8 mouse cellular contexts compared by ENCODE assay signal in the genomic region with DNA sequence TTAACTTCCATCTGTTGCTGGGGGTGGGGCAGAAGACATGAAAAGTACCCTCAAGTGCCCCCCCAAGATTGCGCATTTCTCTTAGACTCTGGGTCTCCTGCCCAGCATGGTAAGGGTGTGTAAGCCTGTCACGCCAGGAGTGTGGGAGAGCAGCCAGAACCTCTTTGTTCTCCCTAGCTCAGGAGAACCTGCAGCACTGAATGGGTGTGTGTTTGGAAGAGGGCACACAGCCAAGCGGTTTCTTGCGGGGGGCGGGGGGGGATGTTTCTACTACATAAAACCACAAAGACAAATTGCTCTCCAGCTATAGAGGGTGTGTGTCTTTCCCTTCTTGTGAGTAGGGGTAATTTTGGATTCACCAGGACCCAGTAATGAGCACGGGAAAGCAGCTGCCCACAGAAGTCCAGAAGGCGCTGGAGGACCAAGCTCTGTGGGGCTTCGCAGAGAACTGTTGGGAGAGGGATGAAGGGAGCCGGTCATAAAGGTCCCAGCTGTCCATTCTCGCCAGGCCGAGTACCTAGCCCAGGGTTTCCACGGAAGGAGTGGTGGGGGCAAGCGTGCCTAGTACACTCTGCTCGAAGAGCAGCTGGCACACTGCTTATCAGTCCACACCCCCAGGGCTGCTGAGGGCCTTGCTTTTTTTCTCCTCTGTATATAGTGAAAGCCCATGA. TPM values are rescaled to one million over a fixed set of nuclear protein-coding genes. Genes with fewer than 3 reads are reported as not detected.
DNase-seq lines count a peak whose midpoint lies in the region; ATAC-seq lines count a peak whose summit lies in the region.
"Had no signal": no experiment of that assay in that cellular context is flagged by ENCODE, and none has a peak within 500 bp of the region (broad histone marks: within the 10 kb centered on the region; RNA-seq: fewer than 3 reads in every experiment).

No protein-coding gene starts in this region.

- peak; percentile 45 for DNase-seq in right cerebral cortex, postnatal 14 days
- DNase-seq in right cerebral cortex, postnatal 36 days (ENCODE audit: low spot score in 2 of 2), result no peak
- DNase-seq in forebrain, embryonic 11.5 days (ENCODE audit: low spot score), result no peak

- H3K9ac ChIP-seq in forebrain, embryonic 11.5 days (ENCODE audit: low read length), result no peak overlapping the region
- no peak overlapping the region for H3K9ac ChIP-seq in hindbrain, embryonic 12.5 days
- peak overlapping the region; percentile 51 for H3K9ac ChIP-seq in lung, embryonic 16.5 days (ENCODE audit: low read length)
- no peak overlapping the region for H3K9ac ChIP-seq in stomach, embryonic 14.5 days (replicated peaks; ENCODE audit: low read depth, low read length)

- peaks cover 25% of the 10 kb centered on the region for H3K4me1 ChIP-seq in forebrain, embryonic 11.5 days (replicated peaks; ENCODE audit: control insufficient read depth, insufficient read depth, low read length)
- peaks cover 78% of the 10 kb centered on the region for H3K4me1 ChIP-seq in hindbrain, embryonic 12.5 days
- peaks cover 66% of the 10 kb centered on the region for H3K4me1 ChIP-seq in lung, embryonic 16.5 days (replicated peaks; ENCODE audit: control insufficient read depth, insufficient read depth, low read length)
- peaks cover 70% of the 10 kb centered on the region for H3K4me1 ChIP-seq in stomach, embryonic 14.5 days (ENCODE audit: control insufficient read depth, insufficient read depth, low read length)

- H3K36me3 ChIP-seq in forebrain, embryonic 11.5 days (ENCODE audit: control insufficient read depth, insufficient read depth, low read length), result no peaks in the 10 kb centered on the region
- H3K36me3 ChIP-seq in hindbrain, embryonic 12.5 days, result no peaks in the 10 kb centered on the region
- no peaks in the 10 kb centered on the region for H3K36me3 ChIP-seq in lung, embryonic 16.5 days (ENCODE audit: control insufficient read depth, insufficient read depth, low read length)
- H3K36me3 ChIP-seq in stomach, embryonic 14.5 days (ENCODE audit: control insufficient read depth, insufficient read depth, low read length), result no peaks in the 10 kb centered on the region

- no peak overlapping the region for H3K4me3 ChIP-seq in forebrain, embryonic 11.5 days (ENCODE audit: low read depth, low read length)
- H3K4me3 ChIP-seq in hindbrain, embryonic 12.5 days, result no peak overlapping the region
- H3K4me3 ChIP-seq in lung, embryonic 16.5 days (ENCODE audit: low read length), result no peak overlapping the region
- no peak overlapping the region for H3K4me3 ChIP-seq in stomach, embryonic 14.5 days (ENCODE audit: low read depth, low read length)

- no peaks in the 10 kb centered on the region for H3K27me3 ChIP-seq in forebrain, embryonic 11.5 days (ENCODE audit: control insufficient read depth, insufficient read depth, low read length)
- no peaks in the 10 kb centered on the region for H3K27me3 ChIP-seq in hindbrain, embryonic 12.5 days
- no peaks in the 10 kb centered on the region for H3K27me3 ChIP-seq in lung, embryonic 16.5 days (ENCODE audit: control insufficient read depth, insufficient read depth, low read depth, low read length)
- no peaks in the 10 kb centered on the region for H3K27me3 ChIP-seq in stomach, embryonic 14.5 days (ENCODE audit: control insufficient read depth, insufficient read depth, low read length)

- H3K4me2 ChIP-seq in forebrain, embryonic 11.5 days (ENCODE audit: low read depth, low read length, severe bottlenecking), result no peak overlapping the region
- H3K4me2 ChIP-seq in hindbrain, embryonic 12.5 days (replicated peaks), result peak overlapping the region; percentile 8; the same call in 1 of the 2 replicates
- H3K4me2 ChIP-seq in lung, embryonic 16.5 days (ENCODE audit: low read depth, low read length), result peak overlapping the region; percentile 15; the same call in 1 of the 2 replicates
- no peak overlapping the region for H3K4me2 ChIP-seq in stomach, embryonic 14.5 days (replicated peaks; ENCODE audit: low read depth, low read length)

- ATAC-seq in forebrain, embryonic 11.5 days (replicated peaks; ENCODE audit: low FRiP score), result peak; percentile 22; the same call in 1 of the 2 replicates
- peak; percentile 80 for ATAC-seq in hindbrain, embryonic 12.5 days (ENCODE audit: low FRiP score)
- peak; percentile 48 for ATAC-seq in lung, embryonic 16.5 days (ENCODE audit: low read depth)
- no peak for ATAC-seq in stomach, embryonic 14.5 days (ENCODE audit: insufficient number of reproducible peaks, insufficient read depth, low FRiP score, low read depth)
- ATAC-seq in megakaryocyte, adult 5-6 weeks (ENCODE audit: poor library complexity, severe bottlenecking), result no peak

- H3K27ac ChIP-seq in forebrain, embryonic 11.5 days (ENCODE audit: low read depth, low read length), result peak overlapping the region; percentile 63
- H3K27ac ChIP-seq in hindbrain, embryonic 12.5 days, result peak overlapping the region; percentile 85
- peak overlapping the region; percentile 99 for H3K27ac ChIP-seq in lung, embryonic 16.5 days (ENCODE audit: low read length)
- peak overlapping the region; percentile 84 for H3K27ac ChIP-seq in stomach, embryonic 14.5 days (ENCODE audit: low read length)

- 65% methylated on average over 14 of the region's 14 CpGs for WGBS in forebrain, embryonic 11.5 days
- 35% methylated on average over 14 of the region's 14 CpGs for WGBS in hindbrain, embryonic 12.5 days
- WGBS in lung, embryonic 16.5 days, result 22% methylated on average over 14 of the region's 14 CpGs
- WGBS in stomach, embryonic 14.5 days, result 45% methylated on average over 14 of the region's 14 CpGs

- no peaks in the 10 kb centered on the region for H3K9me3 ChIP-seq in forebrain, embryonic 11.5 days (ENCODE audit: control insufficient read depth, low read length)
- H3K9me3 ChIP-seq in hindbrain, embryonic 12.5 days (replicated peaks), result no peaks in the 10 kb centered on the region
- no peaks in the 10 kb centered on the region for H3K9me3 ChIP-seq in lung, embryonic 16.5 days (ENCODE audit: control insufficient read depth, low read length)
- no peaks in the 10 kb centered on the region for H3K9me3 ChIP-seq in stomach, embryonic 14.5 days (ENCODE audit: control insufficient read depth, low read depth, low read length)

RNA-seq across cellular contexts. Expression of a gene that starts 14.6 kb away (rescaled TPM):
- not detected in 2 replicates for polyA plus RNA-seq in forebrain, embryonic 11.5 days (2014; fragmentation: Nextera tagmentation; extraction: Ambion mirVana)
- 0.13 TPM in 1 of 2 replicates, not detected in the other for polyA plus RNA-seq in hindbrain, embryonic 12.5 days (2016; fragmentation: Nextera tagmentation; extraction: Ambion mirVana)
- polyA plus RNA-seq in lung, embryonic 16.5 days (2015; fragmentation: Nextera tagmentation; extraction: Ambion mirVana), result 0.09 and 0.24 TPM in 2 replicates
- not detected in 2 replicates for polyA plus RNA-seq in stomach, embryonic 14.5 days (2014; fragmentation: Nextera tagmentation; extraction: Ambion mirVana)
- total RNA-seq in megakaryocyte, adult 5-6 weeks (2015), result 0.16 and 0.83 TPM in 2 replicates
- total RNA-seq in megakaryocyte, adult 5-6 weeks (2017), result 0.07 TPM in 1 of 2 replicates, not detected in the other

RNA-seq across cellular contexts. Expression of a gene that starts 17.5 kb away (rescaled TPM):
- 110 TPM in 2 replicates for polyA plus RNA-seq in forebrain, embryonic 11.5 days (2014; fragmentation: Nextera tagmentation; extraction: Ambion mirVana)
- 90.4 and 105 TPM in 2 replicates for polyA plus RNA-seq in hindbrain, embryonic 12.5 days (2016; fragmentation: Nextera tagmentation; extraction: Ambion mirVana)
- polyA plus RNA-seq in lung, embryonic 16.5 days (2015; fragmentation: Nextera tagmentation; extraction: Ambion mirVana), result 130 and 135 TPM in 2 replicates
- polyA plus RNA-seq in stomach, embryonic 14.5 days (2014; fragmentation: Nextera tagmentation; extraction: Ambion mirVana), result 55.5 and 61.4 TPM in 2 replicates
- 68.9 and 87.3 TPM in 2 replicates for total RNA-seq in megakaryocyte, adult 5-6 weeks (2015)
- total RNA-seq in megakaryocyte, adult 5-6 weeks (2017), result 175 and 189 TPM in 2 replicates

RNA-seq across cellular contexts. Expression of a gene that starts 59.3 kb away (rescaled TPM):
- polyA plus RNA-seq in forebrain, embryonic 11.5 days (2014; fragmentation: Nextera tagmentation; extraction: Ambion mirVana), result 2.2 and 3.6 TPM in 2 replicates
- 12.7 and 19.8 TPM in 2 replicates for polyA plus RNA-seq in hindbrain, embryonic 12.5 days (2016; fragmentation: Nextera tagmentation; extraction: Ambion mirVana)
- 159 and 191 TPM in 2 replicates for polyA plus RNA-seq in lung, embryonic 16.5 days (2015; fragmentation: Nextera tagmentation; extraction: Ambion mirVana)
- 7.2 and 7.6 TPM in 2 replicates for polyA plus RNA-seq in stomach, embryonic 14.5 days (2014; fragmentation: Nextera tagmentation; extraction: Ambion mirVana)
- total RNA-seq in megakaryocyte, adult 5-6 weeks (2015), result not detected in 2 replicates
- total RNA-seq in megakaryocyte, adult 5-6 weeks (2017), result not detected in 2 replicates
- total RNA-seq: common myeloid progenitor, adult 5-6 weeks had no signal

Comparison
In these comparisons a context has a peak if more than half of its experiments do, and no peak if none do; other contexts are left out.
1. ATAC-seq: peak in forebrain, embryonic 11.5 days (single experiment), hindbrain, embryonic 12.5 days (single experiment) and lung, embryonic 16.5 days (single experiment); none in stomach, embryonic 14.5 days (single experiment) and megakaryocyte, adult 5-6 weeks (single experiment).
2. H3K4me2 ChIP-seq: peak in hindbrain, embryonic 12.5 days (single experiment) and lung, embryonic 16.5 days (single experiment); none in forebrain, embryonic 11.5 days (single experiment) and stomach, embryonic 14.5 days (single experiment).
3. Peak in every context shown above with its lines, with median percentiles within 50 percentile points of each other: H3K27ac ChIP-seq.